Comparison of ENCODE assay signal across 8 mouse cellular contexts in the genomic region with DNA sequence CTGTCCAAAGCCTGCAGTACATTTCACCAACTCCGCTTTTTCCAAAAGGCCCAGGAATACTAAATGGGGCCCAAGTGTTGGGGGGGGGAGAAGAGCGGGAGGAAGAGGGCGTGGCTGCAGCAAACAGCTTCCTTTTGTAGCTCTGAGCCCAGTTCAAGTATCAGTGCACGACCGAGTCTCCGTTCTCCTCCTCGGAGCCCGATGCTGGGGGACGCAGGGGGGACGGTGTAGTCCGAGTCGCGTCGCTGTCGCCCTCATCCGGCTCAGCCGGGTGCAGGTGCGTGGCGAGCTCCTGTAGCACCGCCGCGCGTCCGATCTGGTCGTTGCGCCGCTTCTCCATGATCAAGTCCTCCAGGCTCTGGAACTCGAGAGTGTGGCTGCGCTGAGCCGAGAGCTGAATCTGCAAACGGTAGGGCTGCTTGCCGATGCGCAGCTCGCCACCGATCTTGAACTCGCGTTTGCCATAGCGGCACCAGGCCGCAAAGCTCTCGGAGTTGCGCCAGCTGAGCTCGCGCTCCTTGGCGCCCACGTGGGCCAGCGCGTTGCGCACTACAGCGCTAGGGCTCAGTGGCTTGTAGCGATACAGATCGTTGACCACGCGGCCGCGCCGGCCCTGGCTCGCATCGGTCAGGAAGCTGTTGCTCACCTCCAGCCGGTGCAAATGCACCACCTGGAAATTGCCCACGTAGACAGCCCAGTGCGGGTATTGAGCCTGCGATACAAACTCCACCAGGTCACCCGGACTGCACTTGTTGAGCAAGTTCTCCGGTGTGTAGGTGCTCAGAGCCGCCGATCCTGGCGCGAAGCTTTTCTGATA. TPM values are rescaled to one million over a fixed set of nuclear protein-coding genes. Genes with fewer than 3 reads are reported as not detected.
DNase-seq lines count a peak whose midpoint lies in the region; ATAC-seq lines count a peak whose summit lies in the region.

No protein-coding gene starts in this region.

- peak overlapping the region; percentile 55 for H3K4me3 ChIP-seq in hindbrain, embryonic 14.5 days (replicated peaks; ENCODE audit: low read length)

- H3K4me1 ChIP-seq in hindbrain, embryonic 14.5 days (replicated peaks; ENCODE audit: control insufficient read depth, insufficient read depth, low read length), result peaks cover 8% of the 10 kb centered on the region

- 2% methylated on average over 68 of the region's 68 CpGs for WGBS in hindbrain, embryonic 14.5 days

- ATAC-seq in hindbrain, embryonic 14.5 days (ENCODE audit: low FRiP score), result peak; percentile 85

- peak overlapping the region; percentile 76 for H3K27ac ChIP-seq in hindbrain, embryonic 14.5 days

- H3K4me2 ChIP-seq in hindbrain, embryonic 14.5 days (replicated peaks), result peak overlapping the region; percentile 91

- no peaks in the 10 kb centered on the region for H3K27me3 ChIP-seq in hindbrain, embryonic 14.5 days (ENCODE audit: control insufficient read depth, insufficient read depth, low read length)

- no peaks in the 10 kb centered on the region for H3K36me3 ChIP-seq in hindbrain, embryonic 14.5 days (replicated peaks; ENCODE audit: control insufficient read depth, insufficient read depth)

- peak; percentile 85 for DNase-seq in Muller cell, postnatal 12 days (ENCODE audit: inconsistent ontology term)
- DNase-seq in cerebellum, postnatal 14 days, result peak; percentile 80 to 81
- peak; percentile 78 to 87 for DNase-seq in frontal cortex, postnatal 36 days (ENCODE audit: low spot score in 2 of 2)
- DNase-seq in hindbrain, embryonic 14.5 days (ENCODE audit: low spot score), result peak; percentile 77
- peak; percentile 58 for DNase-seq in left cerebral cortex, adult 11 months (ENCODE audit: low spot score)
- peak; percentile 64 for DNase-seq in lung, postnatal 25 days (ENCODE audit: low spot score)
- DNase-seq in ovary, postnatal 36 days (ENCODE audit: low spot score), result peak; percentile 76
- DNase-seq in thymus, postnatal 25 days, result peak; percentile 73

- H3K9ac ChIP-seq in hindbrain, embryonic 14.5 days, result peak overlapping the region; percentile 69

- H3K9me3 ChIP-seq in hindbrain, embryonic 14.5 days (ENCODE audit: control insufficient read depth, low read length), result no peaks in the 10 kb centered on the region

RNA-seq across cellular contexts. Expression of a gene that starts 30.6 kb away (rescaled TPM):
- 15.1 and 18.3 TPM in 2 replicates for polyA plus RNA-seq in hindbrain, embryonic 14.5 days (2014; fragmentation: Nextera tagmentation; extraction: Ambion mirVana)

Comparison
In these comparisons a context has a peak if more than half of its experiments do, and no peak if none do; other contexts are left out.
1. Peak in every context shown above with its lines: DNase-seq, ATAC-seq, H3K4me3 ChIP-seq and H3K27ac ChIP-seq.